Mouse (Mus musculus): Measurements from ENCODE around the gene Rab42.
A peak's percentile ranks its signal among the peaks of the same experiment; 100 is the strongest.

Gene Rab42

DNA sequence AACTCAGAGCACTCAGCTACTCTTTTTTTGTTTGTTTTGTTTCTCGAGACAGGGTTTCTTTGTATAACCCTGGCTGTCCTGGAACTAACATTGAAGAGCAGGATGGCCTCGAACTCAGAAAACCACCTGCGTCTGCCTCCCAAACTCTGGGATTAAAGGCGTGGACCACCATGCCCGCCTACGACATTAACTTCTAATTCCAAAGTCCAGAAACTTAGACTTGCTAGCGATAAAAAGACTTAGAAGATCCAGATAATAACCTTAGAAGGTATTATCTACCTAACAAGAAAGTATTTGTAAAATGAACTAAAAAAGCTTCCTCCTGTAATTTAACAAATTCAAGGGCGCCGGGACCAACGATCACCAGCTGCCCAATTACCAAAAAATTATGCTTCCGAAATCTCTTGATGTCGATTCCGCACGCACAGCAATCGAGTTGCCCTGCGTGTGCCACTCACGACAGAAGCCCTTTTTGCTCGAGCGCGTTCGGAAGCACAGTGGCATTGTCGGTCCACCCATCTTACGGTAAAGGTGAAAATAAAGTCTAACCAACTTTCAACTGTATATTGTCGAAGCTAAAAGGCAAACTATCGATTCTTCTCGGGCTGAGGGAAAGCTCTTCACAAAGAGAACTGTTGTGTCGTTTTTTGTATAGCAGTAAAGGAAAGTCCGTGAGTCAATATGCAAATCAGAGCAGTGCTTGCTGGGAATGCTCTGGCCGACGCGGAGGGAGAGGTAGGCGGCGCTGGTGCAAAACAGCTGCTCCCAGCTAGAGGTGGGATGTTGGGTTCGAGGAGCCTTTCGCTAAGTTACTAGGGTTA, 33.2 kb downstream of the Rab42 start:
- peak; percentile 85 to 86 for DNase-seq

DNA sequence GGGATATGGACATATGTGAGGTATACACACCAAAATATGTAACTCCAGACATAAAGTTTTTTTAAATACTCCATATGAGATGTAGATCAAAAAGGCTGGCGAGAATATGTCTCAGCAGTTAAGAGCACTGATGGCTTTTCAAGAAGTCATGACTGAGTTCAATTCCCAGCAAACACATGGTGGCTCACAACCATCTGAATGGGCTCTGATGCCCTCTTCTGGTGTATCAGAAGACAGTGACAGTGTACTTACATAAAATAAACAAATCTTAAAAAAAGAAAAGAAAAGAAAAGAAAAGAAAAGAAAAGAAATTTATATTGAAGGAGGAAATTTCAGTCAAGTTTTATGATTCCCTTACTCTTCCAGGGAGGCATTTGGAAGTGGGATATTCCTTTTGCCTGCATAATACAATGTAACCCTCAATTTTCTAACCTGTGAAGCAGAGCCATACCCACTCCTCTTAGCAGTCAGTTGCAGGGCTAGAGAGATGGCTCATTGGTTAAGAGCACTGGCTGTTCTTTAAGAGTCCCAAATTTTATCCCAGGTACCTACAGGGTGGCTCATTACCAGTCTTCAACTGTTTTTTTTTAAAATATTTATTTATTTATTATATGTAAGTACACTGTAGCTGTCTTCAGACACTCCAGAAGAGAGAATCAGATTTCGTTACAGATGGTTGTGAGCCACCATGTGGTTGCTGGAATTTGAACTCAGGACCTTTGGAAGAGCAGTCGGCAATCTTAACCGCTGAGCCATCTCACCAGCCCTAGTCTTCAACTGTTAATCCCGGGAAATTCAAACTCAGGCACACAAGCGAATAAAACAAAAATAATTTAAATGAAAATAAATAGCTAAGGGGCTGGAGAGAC, 34.1 kb downstream of the Rab42 start:
- DNase-seq: no peak

DNA sequence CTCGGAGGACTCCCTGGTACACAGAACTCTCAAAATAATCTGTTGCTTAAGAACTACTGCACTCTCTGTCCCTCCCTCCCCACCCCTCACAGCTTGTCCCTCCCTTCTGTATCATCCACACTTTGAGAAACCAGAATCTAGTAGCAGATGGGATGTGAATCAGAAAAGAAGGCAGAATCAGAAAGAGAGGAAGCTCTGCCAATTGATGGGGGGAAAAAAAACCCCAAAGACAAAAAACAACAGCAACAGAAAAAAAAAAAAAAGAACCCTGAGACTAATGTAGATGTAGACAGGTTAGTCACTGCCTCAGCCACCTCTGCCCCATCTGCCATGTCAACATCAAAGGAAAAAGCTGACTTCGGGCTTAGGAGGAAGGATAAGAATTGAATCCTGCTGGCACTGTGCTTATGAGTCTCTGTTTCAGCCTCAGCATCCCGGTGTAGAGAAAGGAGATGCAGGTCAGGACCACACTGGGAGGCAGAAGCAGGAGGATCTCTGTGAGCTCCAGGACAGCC, 36.3 kb downstream of the Rab42 start:
- no peak for DNase-seq

DNA sequence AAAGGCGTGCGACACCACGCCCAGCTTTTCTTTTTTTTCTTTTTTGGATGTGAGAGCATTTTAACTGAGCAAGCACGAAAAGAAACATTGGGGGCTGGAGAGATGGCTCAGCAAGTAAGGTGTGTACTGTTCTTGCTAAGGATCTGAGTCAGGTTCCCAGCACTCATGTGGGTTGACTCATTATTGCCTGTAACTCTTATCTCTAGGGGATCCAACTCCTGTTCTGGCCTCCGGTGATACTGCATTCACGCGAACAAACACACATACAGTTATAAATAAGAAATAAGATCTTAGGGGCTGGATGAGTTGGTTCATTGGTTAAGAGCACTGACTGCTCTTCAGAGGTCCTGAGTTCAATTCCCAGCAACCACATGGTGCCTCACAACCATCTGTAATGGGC, 39.9 kb downstream of the Rab42 start:
- no peak for DNase-seq

DNA sequence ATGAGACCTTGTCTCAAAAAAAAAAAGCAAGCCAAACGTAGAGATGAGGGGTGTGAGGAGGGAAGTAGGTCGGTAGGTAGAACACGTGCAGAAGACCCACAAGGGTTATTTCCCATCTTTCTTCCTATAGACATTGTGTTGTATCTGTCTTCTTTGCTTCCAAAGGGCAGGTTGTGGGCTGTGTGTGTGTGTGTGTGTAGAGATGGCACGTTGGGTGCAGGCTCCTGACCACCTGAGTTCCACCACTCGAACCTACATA, 40.9 kb downstream of the Rab42 start:
- DNase-seq: no peak

DNA sequence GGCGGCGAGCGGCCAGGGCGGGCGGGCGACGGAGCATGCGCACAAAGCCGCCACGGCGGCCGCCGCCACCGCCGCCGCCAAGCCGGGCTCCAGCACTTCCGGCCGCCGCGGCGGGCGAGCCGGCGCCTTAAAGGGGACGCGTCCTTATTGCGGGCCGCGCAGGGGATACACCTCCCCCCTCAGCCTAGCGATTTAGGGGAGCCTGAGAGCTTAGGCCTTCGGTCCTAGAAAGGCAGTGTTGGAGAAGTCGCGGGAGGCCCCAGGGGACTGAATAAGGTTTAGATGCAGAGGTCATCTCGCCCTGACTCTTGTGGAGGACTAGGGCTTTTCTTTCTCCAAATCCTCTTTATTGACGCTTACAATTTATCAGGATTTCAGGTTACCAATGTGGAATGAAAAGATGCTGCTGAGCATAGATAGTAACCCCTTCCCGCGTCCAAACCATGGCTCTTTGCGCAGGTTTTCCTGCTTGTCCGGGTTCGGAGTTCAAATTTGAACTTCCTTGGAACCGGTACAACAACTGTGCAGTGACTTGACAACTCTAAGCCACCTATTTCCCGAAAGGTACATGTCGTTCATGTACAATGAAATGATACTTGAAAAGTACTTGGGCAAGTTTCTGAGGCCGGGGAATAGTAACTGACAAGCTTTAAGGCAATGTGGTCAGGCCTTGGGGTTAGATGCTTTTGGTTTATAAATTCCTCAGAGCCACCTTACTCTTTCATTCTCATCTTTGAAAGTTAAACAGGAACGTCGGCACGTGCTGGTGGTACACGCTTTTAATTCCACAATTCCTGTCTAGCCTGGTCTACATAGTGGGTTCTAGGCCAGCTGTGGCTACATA, 41.4 kb downstream of the Rab42 start, which contains the start of gene Gmeb1:
TSS of gene Gmeb1 (minus strand) at position 89 of the 844 bp plus-strand sequence.
- peak; percentile 68 to 71 for DNase-seq

DNA sequence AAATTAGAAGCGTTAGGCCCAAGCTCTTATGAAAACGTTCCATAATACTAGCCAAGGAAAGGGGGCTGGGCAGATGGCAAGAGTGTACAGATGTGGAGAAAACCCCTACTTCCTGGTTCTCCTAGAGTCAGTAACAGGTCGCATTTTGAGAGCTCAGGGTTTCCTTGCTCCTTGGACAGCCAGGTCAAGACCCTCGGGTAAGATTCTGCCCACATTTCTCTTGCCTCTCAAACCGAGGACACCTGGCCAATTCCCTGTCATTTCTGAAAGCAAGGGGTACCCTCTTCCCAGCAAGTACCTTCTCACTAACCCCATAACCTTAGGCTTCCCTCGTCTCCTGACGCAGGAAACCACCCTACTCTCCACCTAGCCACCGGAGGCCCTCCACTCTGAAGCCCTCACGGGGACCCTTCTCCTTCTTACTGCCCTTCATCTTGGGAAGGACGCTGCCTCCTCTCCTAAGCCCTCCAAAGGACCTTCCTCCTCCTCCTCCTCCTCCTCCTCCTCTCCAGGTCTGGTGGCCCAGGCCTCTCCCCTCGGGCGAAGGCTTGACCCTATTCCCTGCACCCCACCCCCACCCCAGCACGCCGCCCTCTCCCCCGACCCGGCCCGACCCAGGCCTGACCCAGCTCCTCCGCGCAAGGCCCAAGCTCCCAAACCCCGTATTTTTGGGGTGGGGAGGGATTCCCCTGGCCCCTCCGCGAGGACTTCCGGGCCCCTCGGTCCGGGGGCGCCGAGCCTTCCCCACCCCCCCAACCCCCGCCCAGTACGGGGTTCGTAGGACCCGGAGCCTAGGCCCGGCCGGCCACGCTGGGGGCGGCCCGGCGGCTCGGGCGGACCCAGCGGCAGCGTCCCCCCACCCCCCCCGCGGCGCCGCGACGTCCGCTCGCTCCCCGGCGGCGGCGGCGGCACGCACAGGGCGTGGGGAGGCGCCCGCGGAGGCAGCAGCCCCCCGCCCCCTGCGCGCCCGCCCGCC, 42.5 kb downstream of the Rab42 start:
- peak in 1 of 2 experiments; percentile 39 for DNase-seq

DNA sequence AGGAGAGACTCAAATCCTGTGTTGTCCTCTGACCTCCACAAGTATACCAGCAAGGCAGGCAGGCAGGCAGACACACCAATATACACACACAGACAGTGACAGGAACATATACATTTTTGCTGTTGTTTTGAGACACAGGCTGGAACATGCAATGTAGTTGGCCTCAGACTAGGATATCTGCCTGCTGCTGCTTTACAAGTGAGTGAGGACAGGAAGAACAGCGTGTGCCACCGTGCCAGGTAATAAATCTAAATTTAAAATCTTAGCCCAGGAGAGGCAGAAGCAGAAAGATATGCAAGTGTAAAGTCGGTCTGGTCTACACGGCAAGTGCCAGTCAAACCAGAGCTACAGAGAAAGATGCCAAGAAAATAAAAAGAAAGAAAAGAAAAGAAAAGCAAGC, 43.9 kb downstream of the Rab42 start:
- no peak for DNase-seq

DNA sequence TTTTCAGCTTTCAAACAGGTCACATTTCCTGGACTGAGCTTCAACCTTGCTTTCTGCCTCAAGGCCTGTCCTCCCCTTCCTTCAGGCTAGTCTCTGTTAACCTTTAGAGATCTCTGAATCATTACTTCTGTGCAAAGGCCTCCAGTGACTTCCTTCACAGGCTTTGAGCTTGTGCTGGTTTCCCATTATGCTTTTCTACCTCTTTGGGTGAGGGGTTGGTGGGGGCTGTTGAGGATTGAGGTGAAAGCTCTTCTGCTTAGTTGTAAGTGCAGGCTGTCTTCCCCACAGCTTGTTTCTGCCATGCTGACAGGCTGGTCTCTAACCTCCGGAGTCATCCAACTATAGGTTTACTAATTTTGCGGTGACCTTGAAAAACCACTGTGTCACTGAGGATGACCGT, 46.8 kb downstream of the Rab42 start:
- no peak for DNase-seq

DNA sequence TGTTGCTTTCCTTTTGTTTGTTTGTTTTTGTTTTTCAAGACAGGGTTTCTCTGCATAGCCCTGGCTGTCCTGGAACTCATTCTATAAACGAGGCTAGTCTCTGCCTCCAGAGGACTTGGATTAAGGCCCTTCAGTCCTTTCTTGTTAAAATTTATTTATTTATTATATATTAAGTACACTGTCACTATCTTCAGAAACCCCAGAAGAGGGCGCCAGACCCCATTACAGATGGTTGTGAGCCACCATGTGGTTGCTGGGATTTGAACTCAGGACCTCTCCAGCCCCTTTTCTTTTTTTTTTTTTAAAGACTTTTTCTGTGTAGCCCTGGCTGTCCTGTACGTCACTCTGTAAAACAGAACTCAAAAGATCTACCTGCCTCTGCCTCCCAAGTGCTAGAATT, 48.2 kb downstream of the Rab42 start:
- no peak for DNase-seq

DNA sequence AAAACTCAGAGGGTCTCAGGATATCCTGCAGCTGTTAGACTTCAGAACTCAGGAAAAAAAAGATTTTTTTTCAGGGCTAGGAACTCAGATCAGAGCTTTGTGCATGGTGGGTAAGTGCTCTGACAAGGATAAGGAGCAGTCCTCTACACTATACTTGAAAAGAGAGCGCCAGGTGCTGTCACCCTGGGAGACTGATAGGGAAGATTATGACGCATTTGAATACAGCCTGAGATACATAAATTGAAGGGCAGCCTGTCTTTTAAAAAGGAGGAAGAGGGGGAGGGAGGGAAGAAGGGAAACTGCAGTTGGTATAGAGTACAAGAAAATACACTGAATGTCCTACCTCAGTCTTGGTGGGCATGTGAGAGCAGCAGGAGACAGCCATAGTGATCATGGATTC, 49.6 kb downstream of the Rab42 start:
- no peak for DNase-seq

DNA sequence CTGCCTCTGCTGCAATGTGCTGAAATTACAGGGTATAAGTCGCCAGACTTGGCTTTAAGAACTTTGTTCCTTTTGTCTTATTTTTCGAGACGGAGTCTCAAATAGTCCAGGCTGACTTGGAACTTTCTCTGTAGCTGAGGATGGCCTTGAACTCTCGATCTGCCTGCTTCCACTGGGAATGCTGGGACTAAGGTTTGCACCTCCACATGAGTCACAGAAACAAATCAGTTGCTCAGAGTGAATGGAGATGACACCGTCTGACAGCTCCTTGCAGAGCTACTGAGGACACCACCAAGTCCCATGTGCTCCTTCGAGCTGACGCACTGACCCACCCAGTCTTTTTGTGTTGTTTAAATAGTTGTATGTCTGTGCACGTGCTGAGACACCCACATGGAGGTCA, 50.1 kb downstream of the Rab42 start:
- DNase-seq: no peak

Measured in kidney, adult 8-10 months (tissue).